In genomic region chr11:116814076-116814883, GRCm38 (mm10) we compare ENCODE assay signal across 8 mouse cellular contexts. TPM values are rescaled to one million over a fixed set of nuclear protein-coding genes. Genes with fewer than 3 reads are reported as not detected.
DNase-seq lines count a peak whose midpoint lies in the region; ATAC-seq and TF ChIP-seq lines count a peak whose summit lies in the region.

No protein-coding gene starts in this region.

- 7% methylated on average over 20 of the region's 20 CpGs for WGBS in forebrain, embryonic 16.5 days
- WGBS in hindbrain, embryonic 10.5 days, result 3% methylated on average over 20 of the region's 20 CpGs
- WGBS in limb, embryonic 13.5 days, result 8% methylated on average over 20 of the region's 20 CpGs
- WGBS in midbrain, postnatal 0 days, result 6% methylated on average over 20 of the region's 20 CpGs

- H3K4me3 ChIP-seq in ES-E14 (ENCODE audit: insufficient read depth in 1 of 2, low read depth in 1 of 2, low read length in 2 of 2, poor library complexity in 1 of 2, severe bottlenecking in 1 of 2), result peak overlapping the region; percentile 2 to 10; a peak in 2 of 4 replicates
- no peak overlapping the region for H3K4me3 ChIP-seq in forebrain, embryonic 16.5 days (replicated peaks; ENCODE audit: low read length)
- H3K4me3 ChIP-seq in hindbrain, embryonic 10.5 days, result peak overlapping the region; percentile 48
- H3K4me3 ChIP-seq in limb, embryonic 13.5 days, result no peak overlapping the region
- no peak overlapping the region for H3K4me3 ChIP-seq in midbrain, postnatal 0 days (ENCODE audit: low read depth, low read length)

- in situ Hi-C loops in ES-E14 (cut with MboI; ENCODE audit: low sequenced_read_pairs in 2 of 2, unreplicated experiment in 2 of 2), result loop anchor here (10.0 to 25.0 kb wide), 2 partner anchors 169 to 177 kb away; partner anchors contain the start of gene Rhbdf2 (in 1 of the 2)

- no peaks in the 10 kb centered on the region for H3K36me3 ChIP-seq in ES-E14 (ENCODE audit: control insufficient read depth, insufficient read depth, low read length, poor library complexity, severe bottlenecking)
- H3K36me3 ChIP-seq in forebrain, embryonic 16.5 days (ENCODE audit: control insufficient read depth, insufficient read depth), result no peaks in the 10 kb centered on the region
- H3K36me3 ChIP-seq in hindbrain, embryonic 10.5 days, result no peaks in the 10 kb centered on the region
- H3K36me3 ChIP-seq in limb, embryonic 13.5 days, result no peaks in the 10 kb centered on the region
- H3K36me3 ChIP-seq in midbrain, postnatal 0 days (ENCODE audit: insufficient read depth, low read length), result no peaks in the 10 kb centered on the region

- no peak overlapping the region for H3K4me2 ChIP-seq in forebrain, embryonic 16.5 days (ENCODE audit: low read length)
- H3K4me2 ChIP-seq in limb, embryonic 13.5 days (replicated peaks), result peak overlapping the region; percentile 27
- H3K4me2 ChIP-seq in midbrain, postnatal 0 days (ENCODE audit: low read depth, low read length, poor library complexity, severe bottlenecking), result no peak overlapping the region

- peaks cover 0 to 26% of the 10 kb centered on the region in 2 experiments; a peak in 2 of 4 replicates for H3K4me1 ChIP-seq in ES-E14 (ENCODE audit: control insufficient read depth in 2 of 2, insufficient read depth in 2 of 2, low read length in 2 of 2, poor library complexity in 1 of 2)
- H3K4me1 ChIP-seq in forebrain, embryonic 16.5 days (replicated peaks; ENCODE audit: control insufficient read depth, insufficient read depth, low read length), result peaks cover 42% of the 10 kb centered on the region
- peaks cover 92% of the 10 kb centered on the region for H3K4me1 ChIP-seq in hindbrain, embryonic 10.5 days (replicated peaks)
- H3K4me1 ChIP-seq in limb, embryonic 13.5 days, result peaks cover 59% of the 10 kb centered on the region
- peaks cover 22% of the 10 kb centered on the region for H3K4me1 ChIP-seq in midbrain, postnatal 0 days (ENCODE audit: insufficient read depth, low read length)

- DNase-seq in 3T3-L1 (ENCODE audit: low read depth, low spot score) (peak; percentile 48), ES-E14 (ENCODE audit: low read depth, low spot score) (no peak)
- peak; percentile 83 for DNase-seq in hindbrain, embryonic 10.5 days (ENCODE audit: low spot score)
- DNase-seq in midbrain, postnatal 0 days (ENCODE audit: low spot score), result peak; percentile 83
- no peak for DNase-seq in thymus, adult 18-20 months
- DNase-seq in frontal cortex, adult 2 months (ENCODE audit: extremely low spot score in 1 of 2, low spot score in 1 of 2), result no peak

- no peaks in the 10 kb centered on the region for H3K9me3 ChIP-seq in ES-E14 (ENCODE audit: control insufficient read depth, insufficient read depth, low read depth, low read length)
- H3K9me3 ChIP-seq in forebrain, embryonic 16.5 days (ENCODE audit: control insufficient read depth, low read length), result no peaks in the 10 kb centered on the region
- no peaks in the 10 kb centered on the region for H3K9me3 ChIP-seq in hindbrain, embryonic 10.5 days
- no peaks in the 10 kb centered on the region for H3K9me3 ChIP-seq in limb, embryonic 13.5 days
- no peaks in the 10 kb centered on the region for H3K9me3 ChIP-seq in midbrain, postnatal 0 days (ENCODE audit: low read length)

- TF ChIP-seq CTCF in midbrain, postnatal 0 days (IDR thresholded peaks at IDR 0.05), result peak; percentile 14

- H3K27ac ChIP-seq in ES-E14 (ENCODE audit: insufficient read depth, low read depth, low read length, poor library complexity, severe bottlenecking), result no peak overlapping the region
- H3K27ac ChIP-seq in forebrain, embryonic 16.5 days (ENCODE audit: low read length), result peak overlapping the region; percentile 24
- H3K27ac ChIP-seq in hindbrain, embryonic 10.5 days, result peak overlapping the region; percentile 93
- peak overlapping the region; percentile 91 for H3K27ac ChIP-seq in limb, embryonic 13.5 days
- peak overlapping the region; percentile 77 for H3K27ac ChIP-seq in midbrain, postnatal 0 days (ENCODE audit: low read depth, low read length)

- H3K9ac ChIP-seq in ES-E14 (ENCODE audit: insufficient read depth, low read depth, low read length, poor library complexity, severe bottlenecking), result no peak overlapping the region
- 0 out of 2 replicates have a peak overlapping the region, but pooled peaks have one; percentile 18 for H3K9ac ChIP-seq in forebrain, embryonic 16.5 days (replicated peaks; ENCODE audit: low read depth, low read length)
- peak overlapping the region; percentile 50; the same call in 1 of the 2 replicates for H3K9ac ChIP-seq in limb, embryonic 13.5 days
- H3K9ac ChIP-seq in midbrain, postnatal 0 days (replicated peaks; ENCODE audit: low read length, poor library complexity, severe bottlenecking), result no peak overlapping the region

- H3K27me3 ChIP-seq in forebrain, embryonic 16.5 days (replicated peaks; ENCODE audit: control insufficient read depth, insufficient read depth, low read length), result no peaks in the 10 kb centered on the region
- peaks cover 14% of the 10 kb centered on the region for H3K27me3 ChIP-seq in hindbrain, embryonic 10.5 days (ENCODE audit: insufficient read depth, poor library complexity, severe bottlenecking)
- no peaks in the 10 kb centered on the region; the same call in 1 of the 2 replicates for H3K27me3 ChIP-seq in limb, embryonic 13.5 days
- no peaks in the 10 kb centered on the region for H3K27me3 ChIP-seq in midbrain, postnatal 0 days (ENCODE audit: insufficient read depth, low read length)

- no peak for ATAC-seq in forebrain, embryonic 16.5 days
- peak; percentile 55 for ATAC-seq in limb, embryonic 13.5 days (ENCODE audit: low FRiP score, low read depth)
- no peak for ATAC-seq in midbrain, postnatal 0 days (ENCODE audit: low FRiP score)

TF ChIP-seq in ES-E14, 5 proteins besides CTCF, POLR2A, EP300 and RAD21:
- TF ChIP-seq MAFK (IDR thresholded peaks at IDR 0.05; ENCODE audit: insufficient read depth, low read depth, low read length) (no peak), ZC3H11A (IDR thresholded peaks at IDR 0.05; ENCODE audit: borderline replicate concordance, low read depth, low read length) (no peak), ZNF384 (IDR thresholded peaks at IDR 0.05; ENCODE audit: low read depth, low read length) (no peak), CHD2 (IDR thresholded peaks at IDR 0.05; ENCODE audit: low read depth, low read length) (no peak), HCFC1 (IDR thresholded peaks at IDR 0.05; ENCODE audit: borderline replicate concordance, insufficient read depth, low read length) (no peak)

RNA-seq across cellular contexts. Expression of gene Mxra7, which starts 13.6 kb away (rescaled TPM):
- total RNA-seq in ES-E14 (2012; rRNA removed), result 5.8 and 9.4 TPM in 2 replicates
- polyA plus RNA-seq in forebrain, embryonic 16.5 days (2015; fragmentation: Nextera tagmentation; extraction: Ambion mirVana), result 6.3 and 7.8 TPM in 2 replicates
- polyA plus RNA-seq in hindbrain, embryonic 10.5 days (2016; fragmentation: Nextera tagmentation; extraction: Ambion mirVana), result 30.6 and 71.7 TPM in 2 replicates
- 17.1 and 20.2 TPM in 2 replicates for polyA plus RNA-seq in limb, embryonic 13.5 days (2015; fragmentation: Nextera tagmentation; extraction: Ambion mirVana)
- 23.3 and 39.1 TPM in 2 replicates for total RNA-seq in midbrain, postnatal 0 days (2014; rRNA removed)
- polyA plus RNA-seq in midbrain, postnatal 0 days (2015; fragmentation: Nextera tagmentation; extraction: Ambion mirVana), result 29.3 and 32.1 TPM in 2 replicates
- 13.1 and 16.8 TPM in 2 replicates for polyA plus RNA-seq in frontal cortex, adult 2 months (2012; rRNA removed)

RNA-seq across cellular contexts. Expression of gene Mettl23, which starts 28.8 kb away (rescaled TPM):
- total RNA-seq in ES-E14 (2012; rRNA removed), result 34.4 and 36.6 TPM in 2 replicates
- 80.4 and 88.5 TPM in 2 replicates for polyA plus RNA-seq in forebrain, embryonic 16.5 days (2015; fragmentation: Nextera tagmentation; extraction: Ambion mirVana)
- polyA plus RNA-seq in hindbrain, embryonic 10.5 days (2016; fragmentation: Nextera tagmentation; extraction: Ambion mirVana), result 61.4 and 62.3 TPM in 2 replicates
- 72.2 and 79.0 TPM in 2 replicates for polyA plus RNA-seq in limb, embryonic 13.5 days (2015; fragmentation: Nextera tagmentation; extraction: Ambion mirVana)
- total RNA-seq in midbrain, postnatal 0 days (2014; rRNA removed), result 28.9 and 32.2 TPM in 2 replicates
- polyA plus RNA-seq in midbrain, postnatal 0 days (2015; fragmentation: Nextera tagmentation; extraction: Ambion mirVana), result 47.4 and 48.4 TPM in 2 replicates
- 36.6 and 39.8 TPM in 2 replicates for polyA plus RNA-seq in frontal cortex, adult 2 months (2012; rRNA removed)

RNA-seq across cellular contexts. Expression of gene Jmjd6, which starts 29.0 kb away (rescaled TPM):
- total RNA-seq in ES-E14 (2012; rRNA removed), result 78.1 and 80.8 TPM in 2 replicates
- 71.2 and 72.5 TPM in 2 replicates for polyA plus RNA-seq in forebrain, embryonic 16.5 days (2015; fragmentation: Nextera tagmentation; extraction: Ambion mirVana)
- polyA plus RNA-seq in hindbrain, embryonic 10.5 days (2016; fragmentation: Nextera tagmentation; extraction: Ambion mirVana), result 93.4 and 96.9 TPM in 2 replicates
- polyA plus RNA-seq in limb, embryonic 13.5 days (2015; fragmentation: Nextera tagmentation; extraction: Ambion mirVana), result 76.6 and 82.6 TPM in 2 replicates
- 38.1 and 43.6 TPM in 2 replicates for total RNA-seq in midbrain, postnatal 0 days (2014; rRNA removed)
- polyA plus RNA-seq in midbrain, postnatal 0 days (2015; fragmentation: Nextera tagmentation; extraction: Ambion mirVana), result 48.8 and 49.8 TPM in 2 replicates
- 24.4 and 25.0 TPM in 2 replicates for polyA plus RNA-seq in frontal cortex, adult 2 months (2012; rRNA removed)

RNA-seq across cellular contexts. Expression of gene Mfsd11, which starts 38.0 kb away (rescaled TPM):
- 21.5 and 26.5 TPM in 2 replicates for total RNA-seq in ES-E14 (2012; rRNA removed)
- 46.3 and 55.8 TPM in 2 replicates for polyA plus RNA-seq in forebrain, embryonic 16.5 days (2015; fragmentation: Nextera tagmentation; extraction: Ambion mirVana)
- 25.6 and 27.5 TPM in 2 replicates for polyA plus RNA-seq in hindbrain, embryonic 10.5 days (2016; fragmentation: Nextera tagmentation; extraction: Ambion mirVana)
- polyA plus RNA-seq in limb, embryonic 13.5 days (2015; fragmentation: Nextera tagmentation; extraction: Ambion mirVana), result 44.3 and 44.8 TPM in 2 replicates
- 36.0 and 57.0 TPM in 2 replicates for total RNA-seq in midbrain, postnatal 0 days (2014; rRNA removed)
- 54.8 and 64.1 TPM in 2 replicates for polyA plus RNA-seq in midbrain, postnatal 0 days (2015; fragmentation: Nextera tagmentation; extraction: Ambion mirVana)
- 37.9 and 41.2 TPM in 2 replicates for polyA plus RNA-seq in frontal cortex, adult 2 months (2012; rRNA removed)

RNA-seq across cellular contexts. Expression of gene Srsf2, which starts 38.6 kb away (rescaled TPM):
- 361 and 367 TPM in 2 replicates for total RNA-seq in ES-E14 (2012; rRNA removed)
- 649 and 700 TPM in 2 replicates for polyA plus RNA-seq in forebrain, embryonic 16.5 days (2015; fragmentation: Nextera tagmentation; extraction: Ambion mirVana)
- 818 and 839 TPM in 2 replicates for polyA plus RNA-seq in hindbrain, embryonic 10.5 days (2016; fragmentation: Nextera tagmentation; extraction: Ambion mirVana)
- 789 and 792 TPM in 2 replicates for polyA plus RNA-seq in limb, embryonic 13.5 days (2015; fragmentation: Nextera tagmentation; extraction: Ambion mirVana)
- 196 and 259 TPM in 2 replicates for total RNA-seq in midbrain, postnatal 0 days (2014; rRNA removed)
- 460 and 484 TPM in 2 replicates for polyA plus RNA-seq in midbrain, postnatal 0 days (2015; fragmentation: Nextera tagmentation; extraction: Ambion mirVana)
- 324 and 333 TPM in 2 replicates for polyA plus RNA-seq in frontal cortex, adult 2 months (2012; rRNA removed)

Comparison
In these comparisons a context has a peak if more than half of its experiments do, and no peak if none do; other contexts are left out.
1. DNase-seq: peak in 3T3-L1 (single experiment), hindbrain, embryonic 10.5 days (single experiment) and midbrain, postnatal 0 days (single experiment); none in ES-E14 (single experiment), thymus, adult 18-20 months (0 of 2) and frontal cortex, adult 2 months (0 of 2).
2. H3K4me3 ChIP-seq: peak in ES-E14 (2 of 2) and hindbrain, embryonic 10.5 days (single experiment); none in forebrain, embryonic 16.5 days (single experiment), limb, embryonic 13.5 days (single experiment) and midbrain, postnatal 0 days (single experiment).
3. H3K9ac ChIP-seq: peak in forebrain, embryonic 16.5 days (single experiment) and limb, embryonic 13.5 days (single experiment); none in ES-E14 (single experiment) and midbrain, postnatal 0 days (single experiment).